Mouse (Mus musculus): ENCODE results near the gene Pwwp2b. TPM values are rescaled to one million over a fixed set of nuclear protein-coding genes. Genes with fewer than 3 reads are reported as not detected.

Gene Pwwp2b
- polyA plus RNA-seq, 1 experiment from 2014 or later = 4.5 TPM

- no peak for ATAC-seq
- Histone ChIP-seq H3K27ac (no peak overlapping the region; the same call in 1 of the 2 replicates), H3K4me2 (no peak overlapping the region), H3K36me3 (ENCODE audit: poor library complexity, severe bottlenecking) (peaks cover 9% of the 10 kb centered on the region), H3K9me3 (replicated peaks) (no peaks in the 10 kb centered on the region), H3K4me1 (peaks cover 39% of the 10 kb centered on the region), H3K27me3 (peaks cover 37% of the 10 kb centered on the region), H3K9ac (no peak overlapping the region), H3K4me3 (no peak overlapping the region)
- 69% methylated on average over 5 of the region's 5 CpGs for WGBS
These were observed 3.6 kb downstream of the Pwwp2b start for GRCm38 (mm10) chr7:139251881-139252301.

- no peak overlapping the region for H3K9ac ChIP-seq
- H3K36me3 ChIP-seq (ENCODE audit: poor library complexity, severe bottlenecking) = peaks cover 9% of the 10 kb centered on the region
- H3K27ac ChIP-seq = no peak overlapping the region
- no peak for ATAC-seq
- H3K4me1 ChIP-seq = peaks cover 32% of the 10 kb centered on the region
- H3K4me3 ChIP-seq = no peak overlapping the region
- H3K9me3 ChIP-seq (replicated peaks) = no peaks in the 10 kb centered on the region
- WGBS = 91% methylated on average over 7 of the region's 7 CpGs
- peaks cover 30% of the 10 kb centered on the region for H3K27me3 ChIP-seq
- H3K4me2 ChIP-seq = no peak overlapping the region
These were observed 4.3 kb downstream of the Pwwp2b start for GRCm38 (mm10) chr7:139252566-139252965.

GRCm38 (mm10) chr7:139252986-139253385 is 4.7 kb downstream of the Pwwp2b start:
- Histone ChIP-seq H3K4me3 (no peak overlapping the region), H3K4me1 (peaks cover 28% of the 10 kb centered on the region), H3K36me3 (ENCODE audit: poor library complexity, severe bottlenecking) (peaks cover 9% of the 10 kb centered on the region), H3K27ac (no peak overlapping the region), H3K9me3 (replicated peaks) (no peaks in the 10 kb centered on the region), H3K9ac (no peak overlapping the region), H3K4me2 (no peak overlapping the region), H3K27me3 (peaks cover 28% of the 10 kb centered on the region)
- 73% methylated on average over 9 of the region's 9 CpGs for WGBS
- no peak for ATAC-seq

- peaks cover 28% of the 10 kb centered on the region for H3K27me3 ChIP-seq
- no peak overlapping the region for H3K9ac ChIP-seq
- H3K4me2 ChIP-seq = no peak overlapping the region
- no peaks in the 10 kb centered on the region for H3K9me3 ChIP-seq (replicated peaks)
- H3K4me3 ChIP-seq = no peak overlapping the region
- H3K27ac ChIP-seq = no peak overlapping the region
- peaks cover 28% of the 10 kb centered on the region for H3K4me1 ChIP-seq
- WGBS = 86% methylated on average over 3 of the region's 3 CpGs
- ATAC-seq = no peak
- peaks cover 9% of the 10 kb centered on the region for H3K36me3 ChIP-seq (ENCODE audit: poor library complexity, severe bottlenecking)
These were observed 5.2 kb downstream of the Pwwp2b start for GRCm38 (mm10) chr7:139253462-139253861.

GRCm38 (mm10) chr7:139254626-139255025 is 6.3 kb downstream of the Pwwp2b start:
- H3K27ac ChIP-seq = no peak overlapping the region
- no peak for ATAC-seq
- 84% methylated on average over 5 of the region's 5 CpGs for WGBS
- no peak overlapping the region for H3K4me3 ChIP-seq
- no peak overlapping the region for H3K4me2 ChIP-seq
- peaks cover 16% of the 10 kb centered on the region for H3K27me3 ChIP-seq
- H3K9me3 ChIP-seq (replicated peaks) = no peaks in the 10 kb centered on the region
- peaks cover 17% of the 10 kb centered on the region for H3K4me1 ChIP-seq
- H3K9ac ChIP-seq = no peak overlapping the region
- peaks cover 9% of the 10 kb centered on the region for H3K36me3 ChIP-seq (ENCODE audit: poor library complexity, severe bottlenecking)

GRCm38 (mm10) chr7:139257752-139258542 is 9.7 kb downstream of the Pwwp2b start:
- Histone ChIP-seq H3K4me2 (no peak overlapping the region), H3K27ac (no peak overlapping the region), H3K9me3 (replicated peaks) (peaks cover 6% of the 10 kb centered on the region; the same call in 1 of the 2 replicates), H3K9ac (no peak overlapping the region), H3K36me3 (ENCODE audit: poor library complexity, severe bottlenecking) (peaks cover 9% of the 10 kb centered on the region), H3K27me3 (no peaks in the 10 kb centered on the region), H3K4me1 (no peaks in the 10 kb centered on the region), H3K4me3 (no peak overlapping the region)
- ATAC-seq = no peak
- WGBS = 81% methylated on average over 10 of the region's 10 CpGs

GRCm38 (mm10) chr7:139264337-139264736 is 16.1 kb downstream of the Pwwp2b start:
- no peak for ATAC-seq
- peaks cover 6% of the 10 kb centered on the region; the same call in 1 of the 2 replicates for H3K9me3 ChIP-seq (replicated peaks)
- H3K9ac ChIP-seq = no peak overlapping the region
- 45% methylated on average over 4 of the region's 4 CpGs for WGBS
- H3K4me2 ChIP-seq = no peak overlapping the region
- no peaks in the 10 kb centered on the region for H3K36me3 ChIP-seq (ENCODE audit: poor library complexity, severe bottlenecking)
- no peak overlapping the region for H3K4me3 ChIP-seq
- peaks cover 3% of the 10 kb centered on the region; the same call in 1 of the 2 replicates for H3K4me1 ChIP-seq
- no peak overlapping the region for H3K27ac ChIP-seq
- no peaks in the 10 kb centered on the region for H3K27me3 ChIP-seq

GRCm38 (mm10) chr7:139265634-139266033 is 17.4 kb downstream of the Pwwp2b start:
- H3K9ac ChIP-seq = no peak overlapping the region
- peaks cover 3% of the 10 kb centered on the region; the same call in 1 of the 2 replicates for H3K4me1 ChIP-seq
- ATAC-seq = no peak
- H3K27me3 ChIP-seq = no peaks in the 10 kb centered on the region
- peaks cover 6% of the 10 kb centered on the region; the same call in 1 of the 2 replicates for H3K9me3 ChIP-seq (replicated peaks)
- WGBS = 79% methylated on average over 6 of the region's 6 CpGs
- no peak overlapping the region for H3K27ac ChIP-seq
- H3K36me3 ChIP-seq (ENCODE audit: poor library complexity, severe bottlenecking) = no peaks in the 10 kb centered on the region
- H3K4me2 ChIP-seq = no peak overlapping the region
- no peak overlapping the region for H3K4me3 ChIP-seq

GRCm38 (mm10) chr7:139266431-139266830 is 18.1 kb downstream of the Pwwp2b start:
- H3K27me3 ChIP-seq = no peaks in the 10 kb centered on the region
- H3K4me1 ChIP-seq = peaks cover 3% of the 10 kb centered on the region; the same call in 1 of the 2 replicates
- no peak overlapping the region for H3K4me2 ChIP-seq
- WGBS = 77% methylated on average over 6 of the region's 6 CpGs
- H3K9ac ChIP-seq = no peak overlapping the region
- H3K9me3 ChIP-seq (replicated peaks) = peaks cover 2% of the 10 kb centered on the region; the same call in 1 of the 2 replicates
- no peak for ATAC-seq
- no peaks in the 10 kb centered on the region for H3K36me3 ChIP-seq (ENCODE audit: poor library complexity, severe bottlenecking)
- H3K27ac ChIP-seq = no peak overlapping the region
- H3K4me3 ChIP-seq = no peak overlapping the region

GRCm38 (mm10) chr7:139266886-139267870 is 18.9 kb downstream of the Pwwp2b start:
- Histone ChIP-seq H3K4me1 (peaks cover 8% of the 10 kb centered on the region; the same call in 1 of the 2 replicates), H3K9ac (no peak overlapping the region)

GRCm38 (mm10) chr7:139270738-139271137 is 22.5 kb downstream of the Pwwp2b start:
- no peaks in the 10 kb centered on the region for H3K36me3 ChIP-seq (ENCODE audit: poor library complexity, severe bottlenecking)
- no peaks in the 10 kb centered on the region for H3K27me3 ChIP-seq
- H3K4me2 ChIP-seq = no peak overlapping the region
- 79% methylated on average over 1 of the region's 1 CpGs for WGBS
- no peak overlapping the region for H3K9ac ChIP-seq
- no peak overlapping the region for H3K4me3 ChIP-seq
- no peak for ATAC-seq
- H3K4me1 ChIP-seq = peaks cover 23% of the 10 kb centered on the region
- no peak overlapping the region for H3K27ac ChIP-seq
- no peaks in the 10 kb centered on the region for H3K9me3 ChIP-seq (replicated peaks)

More at GRCm38 (mm10) chr7:139266886-139267870, 18.9 kb downstream of the Pwwp2b start:
- Histone ChIP-seq H3K27ac (no peak overlapping the region), H3K27me3 (no peaks in the 10 kb centered on the region), H3K9me3 (replicated peaks) (no peaks in the 10 kb centered on the region), H3K36me3 (ENCODE audit: poor library complexity, severe bottlenecking) (no peaks in the 10 kb centered on the region), H3K4me2 (no peak overlapping the region), H3K4me3 (no peak overlapping the region)
- WGBS = 76% methylated on average over 8 of the region's 8 CpGs
- no peak for ATAC-seq

- Histone ChIP-seq H3K36me3 (ENCODE audit: poor library complexity, severe bottlenecking) (no peaks in the 10 kb centered on the region), H3K4me1 (peaks cover 31% of the 10 kb centered on the region), H3K27ac (no peak overlapping the region), H3K9ac (no peak overlapping the region), H3K4me2 (no peak overlapping the region), H3K4me3 (no peak overlapping the region), H3K27me3 (no peaks in the 10 kb centered on the region), H3K9me3 (replicated peaks) (no peaks in the 10 kb centered on the region)
- 81% methylated on average over 5 of the region's 5 CpGs for WGBS
- ATAC-seq = no peak
These were observed 23.6 kb downstream of the Pwwp2b start for GRCm38 (mm10) chr7:139271871-139272270.
